Mouse (Mus musculus): ENCODE measurements around the gene Ndst4.

Gene Ndst4

DNA sequence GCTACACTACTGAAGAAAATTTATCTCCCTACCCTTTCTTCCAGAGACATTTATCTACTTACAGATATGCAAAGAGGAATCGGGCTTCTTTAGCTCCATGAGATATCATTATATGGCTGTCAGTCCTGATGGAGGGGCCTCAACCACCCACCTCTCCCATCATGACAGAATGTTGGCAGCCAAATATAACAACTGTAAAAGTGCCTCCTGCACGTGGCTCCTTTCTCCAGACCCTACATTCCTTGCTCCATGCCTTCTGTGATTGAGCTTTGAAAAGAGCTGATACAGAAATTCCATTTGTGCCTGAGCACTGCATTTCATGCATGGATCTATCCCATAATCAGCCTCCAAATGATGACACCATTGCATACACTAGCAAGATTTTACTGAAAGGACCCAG, 331.1 kb downstream of the Ndst4 start:
- DNase-seq: no peak

DNA sequence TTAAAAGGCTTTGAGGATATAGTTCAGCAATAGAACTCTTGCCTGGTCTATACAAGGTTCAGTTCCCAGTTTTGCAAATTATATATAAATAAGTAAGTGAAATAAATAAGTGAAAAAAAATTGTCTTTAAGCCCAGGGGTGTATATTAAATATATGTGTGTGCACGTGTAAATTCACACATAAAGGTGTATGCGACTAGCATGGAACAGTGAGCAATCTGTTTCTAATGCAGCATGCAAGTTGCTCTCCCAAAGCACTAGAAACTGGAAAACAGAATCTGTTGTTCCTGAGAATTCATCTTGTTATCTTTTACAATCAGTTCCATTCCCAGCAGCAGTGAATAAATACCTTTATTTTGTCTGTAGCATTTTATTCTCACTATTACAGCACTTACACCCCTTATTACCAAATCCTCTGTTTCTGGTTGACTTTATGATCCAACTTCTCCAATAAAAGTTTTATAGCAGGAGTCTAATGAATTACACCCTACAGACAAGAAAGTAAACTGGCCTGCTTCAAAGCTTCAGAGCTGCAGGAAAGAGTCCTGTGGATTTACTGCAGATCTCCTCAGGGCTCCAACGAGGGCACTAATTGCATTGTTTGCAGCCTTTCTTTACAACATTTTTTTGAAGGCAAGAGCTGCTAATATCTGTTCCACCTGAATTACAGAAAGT, 340.7 kb downstream of the Ndst4 start:
- no peak for DNase-seq

DNA sequence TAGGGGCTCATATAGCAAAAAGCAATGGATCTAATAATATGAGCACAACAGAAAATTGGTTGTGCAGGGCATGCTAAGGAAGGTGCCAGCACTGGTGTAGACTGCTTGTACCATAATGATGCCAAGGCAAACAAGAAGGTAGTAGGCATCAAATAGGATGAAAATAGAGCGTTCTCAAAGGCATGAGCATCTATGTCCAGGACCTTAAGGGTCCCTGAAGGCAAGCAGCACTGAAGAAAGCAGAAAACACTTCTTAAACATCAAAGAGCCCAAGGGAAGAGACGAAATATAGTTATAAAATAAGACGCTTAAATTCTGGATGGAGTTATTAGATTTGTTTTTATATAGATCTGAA, 341.2 kb downstream of the Ndst4 start:
- DNase-seq: no peak

DNA sequence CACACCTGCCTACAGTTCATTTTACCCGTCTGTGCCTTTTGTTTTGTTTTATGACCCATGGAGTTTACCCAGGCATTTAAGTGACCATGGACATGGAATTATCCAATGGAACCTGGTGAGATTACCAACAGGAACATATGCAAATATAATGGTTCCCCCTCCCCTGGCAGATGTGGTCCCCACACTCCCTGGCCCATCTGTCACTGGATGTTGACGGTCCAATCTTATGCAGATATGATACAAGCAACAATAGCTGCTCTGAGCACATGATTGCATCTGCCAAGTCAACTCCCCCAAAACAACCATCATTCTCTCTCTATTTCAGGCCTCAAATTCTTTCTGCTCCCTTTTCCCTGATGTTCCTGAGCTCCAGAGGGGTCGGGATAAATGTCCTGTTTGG, 342.5 kb downstream of the Ndst4 start:
- no peak for DNase-seq

DNA sequence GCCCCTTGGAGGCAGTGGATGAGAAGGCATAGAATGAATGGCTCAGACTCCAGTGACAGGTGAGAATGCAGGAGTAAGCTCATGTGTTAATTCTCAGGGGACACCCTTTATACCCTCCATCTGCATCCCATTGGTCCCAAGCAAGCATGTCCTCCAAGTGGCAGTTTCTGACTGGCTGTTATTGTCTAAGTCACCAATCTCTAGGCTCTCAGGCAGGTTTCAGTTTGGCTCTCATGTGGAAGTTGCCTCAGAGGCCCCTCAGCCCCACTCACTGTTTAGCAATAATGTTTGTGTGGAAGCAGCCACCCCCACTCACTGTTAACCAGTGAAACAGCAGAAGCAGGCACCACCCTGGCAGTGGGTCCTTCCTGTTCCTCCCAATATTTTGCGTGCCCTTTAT, 353.0 kb downstream of the Ndst4 start:
- DNase-seq: no peak

DNA sequence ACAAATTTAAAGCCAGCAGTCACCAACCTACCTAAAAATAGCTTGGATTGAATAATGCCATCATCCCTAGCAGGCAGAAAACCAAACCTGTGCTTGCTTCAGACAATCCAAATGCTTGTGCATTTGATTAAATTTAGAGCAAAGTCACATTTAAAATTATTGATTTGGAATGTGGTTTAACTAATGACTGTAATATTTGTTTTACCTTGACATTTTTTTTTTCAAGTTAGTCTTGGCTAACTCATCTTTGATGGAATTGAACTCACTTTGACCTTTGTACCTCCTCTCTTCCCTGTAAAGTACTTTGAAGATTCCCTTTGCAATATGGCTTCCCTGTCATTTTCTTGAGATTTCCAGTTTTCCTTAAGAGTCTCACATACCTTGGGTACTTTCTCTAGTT, 356.8 kb downstream of the Ndst4 start:
- DNase-seq: no peak

Data from cerebellum, postnatal 25 days (tissue).